Mouse (Mus musculus): Measurements from ENCODE around the gene Zfp990. TPM values are rescaled to one million over a fixed set of nuclear protein-coding genes. Genes with fewer than 3 reads are reported as not detected.
A peak's percentile ranks its signal among the peaks of the same experiment; 100 is the strongest.
"Not testable (repeated sequence)": the region's sequence is repeated elsewhere in the genome, so short reads cannot be mapped to it uniquely, and the experiment has no call there.

Gene Zfp990
- polyA plus RNA-seq (2014; fragmentation: Nextera tagmentation; extraction: Ambion mirVana), result 0.13 TPM in 1 of 2 replicates, not detected in the other

DNA sequence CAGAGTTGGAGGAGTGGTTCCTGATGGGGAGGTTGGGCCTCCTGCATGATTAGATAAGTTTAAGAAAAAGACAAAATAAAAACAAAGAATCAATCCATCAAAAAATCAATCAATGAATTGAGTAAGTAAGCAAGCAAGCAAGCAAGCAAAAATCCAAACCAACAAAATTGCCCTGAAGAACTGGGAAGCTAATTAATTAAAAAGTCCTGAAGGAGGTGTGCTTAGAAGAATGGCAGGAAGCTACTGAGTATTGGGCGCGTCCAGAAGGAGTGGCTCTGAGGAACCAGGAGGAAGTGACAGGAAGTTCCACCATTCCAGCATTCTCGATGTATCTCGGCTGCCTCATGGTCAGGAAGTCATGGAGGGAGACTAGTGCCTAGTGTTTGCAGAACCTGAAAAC, at the start of gene Zfp990:
Zfp990 (plus strand) TSS at position 301 of the 400 bp plus-strand sequence.
- not testable (repeated sequence) for H3K4me1 ChIP-seq (ENCODE audit: control insufficient read depth, insufficient read depth, low read length); H3K27me3 ChIP-seq (ENCODE audit: control insufficient read depth, insufficient read depth, low read length); H3K4me3 ChIP-seq (replicated peaks; ENCODE audit: low read depth, low read length); DNase-seq; H3K36me3 ChIP-seq (ENCODE audit: control insufficient read depth, insufficient read depth, low read length); H3K4me2 ChIP-seq (ENCODE audit: low read length); H3K9ac ChIP-seq (replicated peaks; ENCODE audit: low read length); ATAC-seq (ENCODE audit: low FRiP score, low TSS enrichment); H3K9me3 ChIP-seq (ENCODE audit: control insufficient read depth, low read length); H3K27ac ChIP-seq (replicated peaks; ENCODE audit: low read depth, low read length)
- WGBS, result 84% methylated on average over 4 of the region's 4 CpGs

DNA sequence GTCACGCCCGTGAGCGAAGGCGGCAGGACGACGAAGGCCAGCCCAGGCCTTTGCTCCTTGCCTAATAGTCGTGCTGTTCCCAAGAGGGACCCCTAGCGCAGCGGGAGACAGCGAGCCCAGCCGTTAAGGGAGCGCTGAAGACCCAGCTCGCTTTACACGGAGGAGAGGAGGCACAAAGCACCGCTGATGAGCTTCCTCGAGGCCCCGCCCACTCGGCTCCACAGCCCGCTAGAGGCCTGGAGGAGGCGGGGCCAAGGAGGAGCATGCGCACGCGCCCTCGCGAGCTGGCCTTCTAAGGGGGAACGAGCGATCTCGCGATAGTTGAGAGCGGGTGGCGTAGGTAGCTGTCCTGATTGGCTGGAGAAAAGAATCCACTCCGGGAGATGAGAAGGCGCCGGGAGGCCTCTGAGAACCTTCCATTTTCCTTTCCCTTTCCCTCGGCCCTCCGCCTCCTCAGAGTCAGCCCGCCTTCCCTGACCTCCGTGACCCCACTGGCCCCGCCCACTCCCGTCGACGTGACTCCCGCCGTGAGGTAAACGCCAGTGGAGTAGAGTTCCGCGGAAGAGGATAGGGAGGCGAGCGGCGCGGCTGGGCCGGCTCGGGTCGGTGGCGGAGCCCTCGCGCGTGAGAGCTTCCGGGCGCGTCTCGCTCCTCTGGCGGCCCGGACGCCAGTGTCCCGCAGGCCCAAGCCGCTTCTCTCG, 46.9 kb upstream of the Zfp990 start:
- not testable (repeated sequence) for H3K27me3 ChIP-seq (ENCODE audit: control insufficient read depth, insufficient read depth, low read length); H3K9ac ChIP-seq (replicated peaks; ENCODE audit: low read length); H3K4me1 ChIP-seq (ENCODE audit: control insufficient read depth, insufficient read depth, low read length); H3K36me3 ChIP-seq (ENCODE audit: control insufficient read depth, insufficient read depth, low read length); ATAC-seq (ENCODE audit: low FRiP score, low TSS enrichment); H3K27ac ChIP-seq (replicated peaks; ENCODE audit: low read depth, low read length); H3K9me3 ChIP-seq (ENCODE audit: control insufficient read depth, low read length)
- 17% methylated on average over 67 of the region's 68 CpGs for WGBS
- peak overlapping the region; percentile 44 for H3K4me2 ChIP-seq (ENCODE audit: low read length)
- peak; percentile 38 for DNase-seq
- peak overlapping the region; percentile 27 for H3K4me3 ChIP-seq (replicated peaks; ENCODE audit: low read depth, low read length)

- H3K4me3 ChIP-seq (replicated peaks; ENCODE audit: low read depth, low read length), result no peak overlapping the region
- DNase-seq (no peak), ATAC-seq (ENCODE audit: low FRiP score, low TSS enrichment) (no peak)
- H3K9me3 ChIP-seq (ENCODE audit: control insufficient read depth, low read length), result peaks cover 35% of the 10 kb centered on the region
- no peaks in the 10 kb centered on the region for H3K4me1 ChIP-seq (ENCODE audit: control insufficient read depth, insufficient read depth, low read length)
- H3K27ac ChIP-seq (replicated peaks; ENCODE audit: low read depth, low read length), result no peak overlapping the region
- H3K4me2 ChIP-seq (ENCODE audit: low read length), result no peak overlapping the region
- H3K27me3 ChIP-seq (ENCODE audit: control insufficient read depth, insufficient read depth, low read length), result no peaks in the 10 kb centered on the region
- H3K36me3 ChIP-seq (ENCODE audit: control insufficient read depth, insufficient read depth, low read length), result no peaks in the 10 kb centered on the region
- no peak overlapping the region for H3K9ac ChIP-seq (replicated peaks; ENCODE audit: low read length)
- 85% methylated on average over 3 of the region's 3 CpGs for WGBS
Observed at GRCm38 (mm10) chr4:145478128-145478527, 32.4 kb upstream of the Zfp990 start.

- H3K9ac ChIP-seq (replicated peaks; ENCODE audit: low read length); H3K4me2 ChIP-seq (ENCODE audit: low read length); H3K27ac ChIP-seq (replicated peaks; ENCODE audit: low read depth, low read length); H3K27me3 ChIP-seq (ENCODE audit: control insufficient read depth, insufficient read depth, low read length); H3K4me1 ChIP-seq (ENCODE audit: control insufficient read depth, insufficient read depth, low read length); DNase-seq; H3K4me3 ChIP-seq (replicated peaks; ENCODE audit: low read depth, low read length); H3K36me3 ChIP-seq (ENCODE audit: control insufficient read depth, insufficient read depth, low read length); ATAC-seq (ENCODE audit: low FRiP score, low TSS enrichment): not testable (repeated sequence)
- WGBS, result 92% methylated on average over 8 of the region's 8 CpGs
- peaks cover 40% of the 10 kb centered on the region for H3K9me3 ChIP-seq (ENCODE audit: control insufficient read depth, low read length)
Observed at GRCm38 (mm10) chr4:145480699-145481098, 29.9 kb upstream of the Zfp990 start.

GRCm38 (mm10) chr4:145489396-145489795, 21.2 kb upstream of the Zfp990 start:
- Histone ChIP-seq H3K9me3 (ENCODE audit: control insufficient read depth, low read length) (peaks cover 5% of the 10 kb centered on the region; the same call in 1 of the 2 replicates), H3K4me2 (ENCODE audit: low read length) (no peak overlapping the region), H3K36me3 (ENCODE audit: control insufficient read depth, insufficient read depth, low read length) (no peaks in the 10 kb centered on the region), H3K9ac (replicated peaks; ENCODE audit: low read length) (no peak overlapping the region), H3K27ac (replicated peaks; ENCODE audit: low read depth, low read length) (no peak overlapping the region), H3K4me1 (ENCODE audit: control insufficient read depth, insufficient read depth, low read length) (no peaks in the 10 kb centered on the region), H3K4me3 (replicated peaks; ENCODE audit: low read depth, low read length) (no peak overlapping the region), H3K27me3 (ENCODE audit: control insufficient read depth, insufficient read depth, low read length) (no peaks in the 10 kb centered on the region)
- no peak for DNase-seq
- ATAC-seq (ENCODE audit: low FRiP score, low TSS enrichment), result no peak

- Histone ChIP-seq H3K9ac (replicated peaks; ENCODE audit: low read length) (no peak overlapping the region), H3K4me1 (ENCODE audit: control insufficient read depth, insufficient read depth, low read length) (no peaks in the 10 kb centered on the region), H3K27ac (replicated peaks; ENCODE audit: low read depth, low read length) (no peak overlapping the region), H3K4me2 (ENCODE audit: low read length) (no peak overlapping the region), H3K9me3 (ENCODE audit: control insufficient read depth, low read length) (no peaks in the 10 kb centered on the region), H3K27me3 (ENCODE audit: control insufficient read depth, insufficient read depth, low read length) (no peaks in the 10 kb centered on the region), H3K36me3 (ENCODE audit: control insufficient read depth, insufficient read depth, low read length) (no peaks in the 10 kb centered on the region), H3K4me3 (replicated peaks; ENCODE audit: low read depth, low read length) (no peak overlapping the region)
- 83% methylated on average over 11 of the region's 11 CpGs for WGBS
- ATAC-seq (ENCODE audit: low FRiP score, low TSS enrichment) (no peak), DNase-seq (no peak)
Observed at GRCm38 (mm10) chr4:145492132-145492531, 18.4 kb upstream of the Zfp990 start.

- not testable (repeated sequence) for H3K4me2 ChIP-seq (ENCODE audit: low read length); ATAC-seq (ENCODE audit: low FRiP score, low TSS enrichment); H3K27me3 ChIP-seq (ENCODE audit: control insufficient read depth, insufficient read depth, low read length); DNase-seq; H3K4me1 ChIP-seq (ENCODE audit: control insufficient read depth, insufficient read depth, low read length); H3K27ac ChIP-seq (replicated peaks; ENCODE audit: low read depth, low read length); H3K4me3 ChIP-seq (replicated peaks; ENCODE audit: low read depth, low read length); H3K9ac ChIP-seq (replicated peaks; ENCODE audit: low read length); H3K36me3 ChIP-seq (ENCODE audit: control insufficient read depth, insufficient read depth, low read length); H3K9me3 ChIP-seq (ENCODE audit: control insufficient read depth, low read length)
- WGBS, result 71% methylated on average over 2 of the region's 2 CpGs
Observed at GRCm38 (mm10) chr4:145493316-145493715, 17.2 kb upstream of the Zfp990 start.

GRCm38 (mm10) chr4:145514637-145515036, 4.1 kb downstream of the Zfp990 start:
- not testable (repeated sequence) for H3K9me3 ChIP-seq (ENCODE audit: control insufficient read depth, low read length); ATAC-seq (ENCODE audit: low FRiP score, low TSS enrichment)
- WGBS, result 64% methylated on average over 1 of the region's 2 CpGs

More at GRCm38 (mm10) chr4:145514637-145515036, 4.1 kb downstream of the Zfp990 start:
- not testable (repeated sequence) for H3K36me3 ChIP-seq (ENCODE audit: control insufficient read depth, insufficient read depth, low read length); H3K27ac ChIP-seq (replicated peaks; ENCODE audit: low read depth, low read length); H3K4me2 ChIP-seq (ENCODE audit: low read length); H3K27me3 ChIP-seq (ENCODE audit: control insufficient read depth, insufficient read depth, low read length); H3K9ac ChIP-seq (replicated peaks; ENCODE audit: low read length); H3K4me3 ChIP-seq (replicated peaks; ENCODE audit: low read depth, low read length); DNase-seq; H3K4me1 ChIP-seq (ENCODE audit: control insufficient read depth, insufficient read depth, low read length)
